Mouse (Mus musculus) forebrain, embryonic 12.5 days (tissue): ENCODE results near the gene Gng7. TPM values are rescaled to one million over a fixed set of nuclear protein-coding genes. Genes with fewer than 3 reads are reported as not detected.

Experiments
- ATAC-seq: fragments of 200-750 bp; cut with Nextera tagmentation; 2 replicates; pipeline ENCODE4 v1.8.0; 2017; ENCODE audit warnings: moderate TSS enrichment; ENCODE audit not compliant: low FRiP score
- H3K27ac ChIP-seq: fragments of 300-500 bp; sonication (generic); 2 replicates; pipeline ENCODE4 v1.5.1; 2016; ENCODE audit warnings: mild to moderate bottlenecking
- H3K27me3 ChIP-seq: fragments of 300-500 bp; sonication (generic); 2 replicates; pipeline ENCODE4 v1.6.1; 2016; ENCODE audit warnings: mild to moderate bottlenecking
- H3K36me3 ChIP-seq: fragments of 300-500 bp; sonication (generic); replicated peaks from 2 replicates; pipeline ENCODE4 v1.6.1; 2016; ENCODE audit warnings: mild to moderate bottlenecking
- H3K4me1 ChIP-seq: fragments of 300-500 bp; sonication (generic); 2 replicates; pipeline ENCODE4 v1.6.1; 2016
- H3K4me2 ChIP-seq: fragments of 300-500 bp; sonication (generic); 2 replicates; pipeline ENCODE4 v1.6.1; 2016; ENCODE audit warnings: mild to moderate bottlenecking, moderate library complexity
- H3K4me3 ChIP-seq: fragments of 300-500 bp; sonication (generic); replicated peaks from 2 replicates; pipeline ENCODE4 v1.5.1; 2016; ENCODE audit warnings: mild to moderate bottlenecking
- H3K9ac ChIP-seq: fragments of 300-500 bp; sonication (generic); 2 replicates; pipeline ENCODE4 v1.6.1; 2016; ENCODE audit warnings: mild to moderate bottlenecking
- H3K9me3 ChIP-seq: fragments of 300-500 bp; sonication (generic); 2 replicates; pipeline ENCODE4 v1.6.1; 2016
- WGBS: fragments of 180-500 bp; shearing (Covaris S2); methylation state at CpG from one replicate; pipeline ENCODE4 v1.1.7; 2016; 5-methylcytosine and 5-hydroxymethylcytosine counted together
- polyA plus RNA-seq: library from polyadenylated mRNA; unstranded; fragments of >200 nt; fragmentation: Nextera tagmentation; extraction: Ambion mirVana; gene quantifications from 2 replicates; pipeline ENCODE4 v1.2.1, GENCODE M21; 2016

The Gng7 gene
- polyA plus RNA-seq, 1 experiment from 2014 or later: 9.8 TPM

DNA sequence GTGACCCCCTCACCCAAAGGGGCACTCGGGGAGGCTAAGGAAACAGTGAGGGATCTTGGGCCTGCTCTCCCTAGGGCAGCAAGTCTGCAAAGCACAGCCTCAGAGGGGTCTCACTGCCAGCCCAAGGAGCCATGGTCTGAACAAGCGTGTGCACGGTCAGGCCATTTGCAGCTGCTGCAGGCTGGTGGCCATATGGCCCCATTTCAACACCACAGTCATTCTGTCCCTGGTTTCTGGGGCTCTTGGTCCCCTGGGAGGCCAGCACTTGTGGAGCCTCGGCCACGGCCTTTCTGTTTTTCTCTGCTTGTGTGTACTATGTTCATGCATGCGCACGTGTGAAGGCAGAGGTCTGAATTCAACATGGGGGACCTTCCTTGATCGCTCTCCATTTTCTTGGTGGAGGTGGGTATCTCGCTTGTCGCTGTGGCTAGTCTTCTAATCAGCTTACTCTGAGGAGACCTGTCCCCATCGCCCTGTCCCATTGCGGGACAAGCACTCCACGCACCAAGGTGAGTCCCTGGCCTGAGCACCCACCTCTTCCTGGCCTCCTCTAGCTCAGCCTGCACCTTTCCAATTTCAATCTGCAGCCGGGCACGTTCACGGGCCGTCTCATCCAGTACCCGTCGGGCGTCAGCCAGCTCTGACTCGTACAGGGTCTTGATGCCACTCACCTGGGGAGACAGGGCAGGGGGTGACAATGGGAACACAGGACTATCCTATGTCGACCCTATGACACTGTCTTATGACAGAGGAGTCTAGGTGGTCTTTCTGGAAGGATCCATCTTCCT lies 105.2 kb downstream of the Gng7 start:
- no peak overlapping the region for H3K4me3 ChIP-seq
- H3K9ac ChIP-seq: no peak overlapping the region
- H3K36me3 ChIP-seq: peaks cover 95% of the 10 kb centered on the region
- ATAC-seq: no peak
- no peak overlapping the region for H3K27ac ChIP-seq
- 95% methylated on average over 22 of the region's 22 CpGs for WGBS
- H3K4me2 ChIP-seq: no peak overlapping the region
- H3K4me1 ChIP-seq: no peaks in the 10 kb centered on the region
- H3K9me3 ChIP-seq: no peaks in the 10 kb centered on the region
- no peaks in the 10 kb centered on the region for H3K27me3 ChIP-seq

- ATAC-seq: no peak
- H3K36me3 ChIP-seq: peaks cover 81% of the 10 kb centered on the region
- H3K9me3 ChIP-seq: no peaks in the 10 kb centered on the region
- no peak overlapping the region for H3K4me3 ChIP-seq
- no peak overlapping the region for H3K9ac ChIP-seq
- H3K4me1 ChIP-seq: peaks cover 8% of the 10 kb centered on the region
- H3K27ac ChIP-seq: no peak overlapping the region
- WGBS: 91% methylated on average over 11 of the region's 11 CpGs
- H3K27me3 ChIP-seq: no peaks in the 10 kb centered on the region
- no peak overlapping the region for H3K4me2 ChIP-seq
Measured at GRCm38 (mm10) chr10:80904709-80905108, 110.0 kb downstream of the Gng7 start.

- 91% methylated on average over 28 of the region's 28 CpGs for WGBS
- no peak overlapping the region for H3K4me2 ChIP-seq
- no peak for ATAC-seq
Measured at GRCm38 (mm10) chr10:80904004-80904693, 110.6 kb downstream of the Gng7 start.

GRCm38 (mm10) chr10:80903282-80903681 lies 111.5 kb downstream of the Gng7 start:
- Histone ChIP-seq H3K9me3 (no peaks in the 10 kb centered on the region), H3K4me1 (peaks cover 21% of the 10 kb centered on the region), H3K27ac (no peak overlapping the region), H3K9ac (no peak overlapping the region), H3K4me3 (no peak overlapping the region), H3K36me3 (peaks cover 76% of the 10 kb centered on the region), H3K27me3 (no peaks in the 10 kb centered on the region), H3K4me2 (no peak overlapping the region)
- ATAC-seq: no peak
- WGBS: 94% methylated on average over 10 of the region's 10 CpGs

More at GRCm38 (mm10) chr10:80904004-80904693, 110.6 kb downstream of the Gng7 start:
- Histone ChIP-seq H3K9me3 (no peaks in the 10 kb centered on the region), H3K4me3 (no peak overlapping the region), H3K27ac (no peak overlapping the region), H3K27me3 (no peaks in the 10 kb centered on the region), H3K9ac (no peak overlapping the region), H3K4me1 (peaks cover 13% of the 10 kb centered on the region), H3K36me3 (peaks cover 76% of the 10 kb centered on the region)

- H3K4me1 ChIP-seq: peaks cover 27% of the 10 kb centered on the region
- no peaks in the 10 kb centered on the region for H3K9me3 ChIP-seq
- no peak for ATAC-seq
- H3K36me3 ChIP-seq: peaks cover 68% of the 10 kb centered on the region
- 92% methylated on average over 9 of the region's 9 CpGs for WGBS
- H3K27ac ChIP-seq: no peak overlapping the region
- H3K4me3 ChIP-seq: no peak overlapping the region
- H3K9ac ChIP-seq: no peak overlapping the region
- H3K27me3 ChIP-seq: no peaks in the 10 kb centered on the region
- H3K4me2 ChIP-seq: no peak overlapping the region
Measured at GRCm38 (mm10) chr10:80902273-80902940, 112.3 kb downstream of the Gng7 start.

- 90% methylated on average over 19 of the region's 19 CpGs for WGBS
- H3K27ac ChIP-seq: peak overlapping the region; percentile 67
- H3K4me2 ChIP-seq: peak overlapping the region; percentile 25
- peaks cover 62% of the 10 kb centered on the region for H3K36me3 ChIP-seq
- no peaks in the 10 kb centered on the region for H3K9me3 ChIP-seq
- H3K9ac ChIP-seq: 0 out of 2 replicates have a peak overlapping the region, but pooled peaks have one; percentile 21
- ATAC-seq: no peak
- peak overlapping the region; percentile 84 for H3K4me3 ChIP-seq
- H3K4me1 ChIP-seq: peaks cover 27% of the 10 kb centered on the region
- H3K27me3 ChIP-seq: no peaks in the 10 kb centered on the region
Measured at GRCm38 (mm10) chr10:80901409-80902272, 113.1 kb downstream of the Gng7 start.

DNA sequence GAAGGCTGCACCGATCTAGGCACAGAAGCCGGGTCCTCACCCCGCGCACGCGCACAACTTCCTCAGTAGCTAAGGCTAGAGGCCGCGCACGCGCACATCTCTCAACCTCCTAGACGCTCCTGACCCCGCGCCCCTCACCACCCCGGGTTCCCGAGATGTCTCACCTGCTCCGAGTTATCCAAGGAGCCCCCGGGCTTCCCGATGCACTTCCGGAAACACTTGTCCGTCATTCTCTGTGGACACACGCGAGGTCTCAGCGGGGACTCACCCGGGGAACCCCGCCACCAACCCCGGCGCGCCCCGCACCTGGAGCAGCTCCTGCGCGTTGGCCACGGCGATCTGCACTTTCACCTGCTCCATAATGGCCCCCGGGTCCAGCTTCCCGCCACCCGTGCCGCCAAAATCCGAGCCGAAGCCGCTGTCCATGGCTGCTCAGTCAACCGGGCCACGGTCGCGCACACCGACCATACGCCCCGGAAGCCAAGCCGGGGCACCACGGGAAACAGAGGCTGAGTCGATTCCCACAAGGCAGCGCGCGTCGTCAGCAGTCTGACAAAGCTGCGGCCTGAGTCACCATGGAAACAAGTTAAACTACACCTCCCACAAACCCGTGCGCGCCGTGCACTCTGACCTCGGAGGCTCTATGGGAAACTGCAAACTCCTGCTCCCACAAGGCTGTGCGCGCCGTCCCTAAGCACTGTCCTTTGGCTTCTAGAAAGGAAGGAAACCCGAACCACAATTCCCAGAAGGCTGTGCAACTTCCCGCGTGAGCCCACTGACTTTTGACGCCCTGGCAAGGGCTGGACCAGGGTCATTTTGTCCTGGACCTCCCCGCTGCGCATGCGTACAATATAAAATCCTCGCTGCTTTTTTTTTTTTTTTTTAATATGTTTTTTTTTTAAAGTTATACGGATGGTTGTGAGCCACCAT lies 114.2 kb downstream of the Gng7 start, which contains the start of gene Timm13:
TSS of gene Timm13 (minus strand) at position 652 of the 930 bp plus-strand sequence.
- H3K27ac ChIP-seq: peak within 1 kb of the TSS; percentile 86
- peak within 1 kb of the TSS; percentile 94 for H3K4me2 ChIP-seq
- no peaks in the 10 kb centered on the region for H3K27me3 ChIP-seq
- peaks cover 51% of the 10 kb centered on the region for H3K36me3 ChIP-seq
- WGBS: under 1% methylated on average over 72 of the region's 72 CpGs
- H3K9ac ChIP-seq: peak within 1 kb of the TSS; percentile 76
- ATAC-seq: peak; percentile 95
- H3K4me1 ChIP-seq: peaks cover 27% of the 10 kb centered on the region
- H3K9me3 ChIP-seq: no peaks in the 10 kb centered on the region
- peak within 1 kb of the TSS; percentile 84 for H3K4me3 ChIP-seq

- H3K27me3 ChIP-seq: no peaks in the 10 kb centered on the region
- H3K36me3 ChIP-seq: peaks cover 43% of the 10 kb centered on the region
- peak overlapping the region; percentile 86 for H3K27ac ChIP-seq
- 18% methylated on average over 25 of the region's 25 CpGs for WGBS
- peak overlapping the region; percentile 94 for H3K4me2 ChIP-seq
- H3K4me1 ChIP-seq: peaks cover 27% of the 10 kb centered on the region
- peak overlapping the region; percentile 84 for H3K4me3 ChIP-seq
- H3K9ac ChIP-seq: peak overlapping the region; percentile 76
- no peaks in the 10 kb centered on the region for H3K9me3 ChIP-seq
- ATAC-seq: no peak
Measured at GRCm38 (mm10) chr10:80899591-80900317, 115.0 kb downstream of the Gng7 start.

DNA sequence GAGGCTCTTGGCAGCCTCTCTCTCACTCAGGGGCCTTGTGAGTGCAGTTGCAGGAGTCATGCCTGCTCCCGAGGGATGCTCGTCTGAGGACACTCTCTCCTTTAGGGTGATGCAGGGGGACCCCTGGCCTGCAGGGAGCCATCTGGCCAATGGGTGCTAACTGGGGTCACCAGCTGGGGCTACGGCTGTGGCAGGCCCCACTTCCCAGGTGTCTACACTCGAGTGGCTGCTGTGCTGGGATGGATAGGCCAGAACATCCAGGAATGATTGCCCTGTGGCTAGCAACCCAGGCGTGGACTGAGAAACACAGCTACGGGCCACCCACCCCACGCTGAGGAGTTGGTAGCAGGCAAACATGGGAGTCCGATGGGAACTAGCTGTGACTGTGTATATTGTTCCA lies 115.7 kb downstream of the Gng7 start:
- Histone ChIP-seq H3K9me3 (no peaks in the 10 kb centered on the region), H3K36me3 (peaks cover 36% of the 10 kb centered on the region), H3K27me3 (no peaks in the 10 kb centered on the region), H3K4me1 (peaks cover 27% of the 10 kb centered on the region), H3K4me2 (peak overlapping the region; percentile 94), H3K4me3 (no peak overlapping the region), H3K27ac (no peak overlapping the region), H3K9ac (no peak overlapping the region; the same call in 1 of the 2 replicates)
- WGBS: 87% methylated on average over 8 of the region's 8 CpGs
- no peak for ATAC-seq
